Mouse (Mus musculus) heart, postnatal 0 days (tissue): Measurements from ENCODE around the gene D8Ertd738e. TPM values are rescaled to one million over a fixed set of nuclear protein-coding genes. Genes with fewer than 3 reads are reported as not detected.
"Not testable (repeated sequence)": the region's sequence is repeated elsewhere in the genome, so short reads cannot be mapped to it uniquely, and the experiment has no call there.

Source experiments
- ATAC-seq: fragments of 200-750 bp; cut with Nextera tagmentation; 2 replicates; pipeline ENCODE4 v1.8.0; 2017; ENCODE audit warnings: low read depth, moderate number of reproducible peaks, moderate library complexity; ENCODE audit not compliant: insufficient read depth
- DNase-seq: peaks from one replicate; pipeline ENCODE4 v3.0.0-alpha.2; 2016; ENCODE audit warnings: low spot score
- H3K27ac ChIP-seq: fragments of 300-500 bp; sonication (generic); 2 replicates; pipeline ENCODE4 v1.5.1; 2014; ENCODE audit warnings: low read depth, mild to moderate bottlenecking
- H3K27me3 ChIP-seq: fragments of 300-500 bp; sonication (generic); 2 replicates; pipeline ENCODE4 v1.6.1; 2014; ENCODE audit warnings: low read length, mixed read lengths; ENCODE audit not compliant: control insufficient read depth, insufficient read depth
- H3K36me3 ChIP-seq: fragments of 300-500 bp; sonication (generic); replicated peaks from 2 replicates; pipeline ENCODE4 v1.6.1; 2014; ENCODE audit warnings: low read length, mixed read lengths; ENCODE audit not compliant: control insufficient read depth, insufficient read depth
- H3K4me1 ChIP-seq: fragments of 300-500 bp; sonication (generic); 2 replicates; pipeline ENCODE4 v1.6.1; 2014; ENCODE audit warnings: antibody characterized with exemption; ENCODE audit not compliant: control insufficient read depth, insufficient read depth
- H3K4me2 ChIP-seq: fragments of 300-500 bp; sonication (generic); 2 replicates; pipeline ENCODE4 v1.6.1; 2014; ENCODE audit warnings: low read depth, mild to moderate bottlenecking, low read length, moderate library complexity
- H3K4me3 ChIP-seq: fragments of 300-500 bp; sonication (generic); 2 replicates; pipeline ENCODE4 v1.5.1; 2014; ENCODE audit warnings: low read depth, low read length
- H3K9ac ChIP-seq: fragments of 300-500 bp; sonication (generic); replicated peaks from 2 replicates; pipeline ENCODE4 v1.6.1; 2014; ENCODE audit warnings: low read depth, low read length, mixed read lengths
- H3K9me3 ChIP-seq: fragments of 300-500 bp; sonication (generic); replicated peaks from 2 replicates; pipeline ENCODE4 v1.6.1; 2016; ENCODE audit warnings: low read length; ENCODE audit not compliant: control insufficient read depth
- CTCF ChIP-seq: IDR thresholded peaks from 2 replicates; pipeline ENCODE4 v1.5.1; 2016; ENCODE audit warnings: antibody characterized with exemption, control low read depth, low read depth
- EP300 ChIP-seq: IDR thresholded peaks from 2 replicates; pipeline ENCODE4 v1.6.1; 2016; ENCODE audit warnings: antibody characterized with exemption, low read depth
- WGBS: fragments of 180-500 bp; shearing (Covaris S2); extraction: QIAGEN DNeasy Blood & Tissue Kit; methylation state at CpG from one replicate; pipeline ENCODE4 v1.1.7; 2014; 5-methylcytosine and 5-hydroxymethylcytosine counted together
- polyA plus RNA-seq: library from polyadenylated mRNA; unstranded; fragments of >200 nt; fragmentation: Nextera tagmentation; extraction: Ambion mirVana; gene quantifications from 2 replicates; pipeline ENCODE4 v1.2.1, GENCODE M21; 2015
- total RNA-seq: library from RNA; depleted of rRNA; stranded (reverse); fragments of >200 nt; gene quantifications from 2 replicates; pipeline ENCODE4 v1.2.3, GENCODE M21; 2014; ENCODE audit warnings: low replicate concordance

The D8Ertd738e gene
- total and polyA plus RNA-seq, 2 experiments from 2014 or later = 93.2 to 382 TPM

DNA sequence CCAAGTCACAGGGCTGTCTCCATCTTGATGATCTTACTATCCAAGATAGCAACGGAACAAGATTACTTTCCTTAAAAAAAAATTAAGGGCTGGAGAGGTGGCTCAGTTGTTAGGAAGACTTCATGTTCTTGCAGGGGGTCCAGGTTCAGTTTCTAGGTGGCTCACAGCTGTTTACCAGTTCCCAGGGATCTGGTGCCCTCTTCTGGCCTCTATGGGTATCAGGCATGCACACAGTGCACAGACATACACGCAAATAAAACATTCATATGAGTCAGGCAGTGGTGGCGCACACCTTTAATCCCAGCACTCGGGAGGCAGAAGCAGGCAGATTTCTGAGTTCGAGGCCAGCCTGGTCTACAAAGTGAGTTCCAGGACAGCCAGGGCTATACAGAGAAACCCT, 36.1 kb upstream of the D8Ertd738e start:
- H3K27ac ChIP-seq, H3K9me3 ChIP-seq, H3K4me1 ChIP-seq, H3K9ac ChIP-seq, H3K36me3 ChIP-seq, H3K4me2 ChIP-seq, H3K27me3 ChIP-seq, H3K4me3 ChIP-seq: not testable (repeated sequence)
- peak; percentile 73 for ATAC-seq
- peak; percentile 28 for DNase-seq
- TF ChIP-seq CTCF = peak; percentile 63
- 46% methylated on average over 5 of the region's 5 CpGs for WGBS

DNA sequence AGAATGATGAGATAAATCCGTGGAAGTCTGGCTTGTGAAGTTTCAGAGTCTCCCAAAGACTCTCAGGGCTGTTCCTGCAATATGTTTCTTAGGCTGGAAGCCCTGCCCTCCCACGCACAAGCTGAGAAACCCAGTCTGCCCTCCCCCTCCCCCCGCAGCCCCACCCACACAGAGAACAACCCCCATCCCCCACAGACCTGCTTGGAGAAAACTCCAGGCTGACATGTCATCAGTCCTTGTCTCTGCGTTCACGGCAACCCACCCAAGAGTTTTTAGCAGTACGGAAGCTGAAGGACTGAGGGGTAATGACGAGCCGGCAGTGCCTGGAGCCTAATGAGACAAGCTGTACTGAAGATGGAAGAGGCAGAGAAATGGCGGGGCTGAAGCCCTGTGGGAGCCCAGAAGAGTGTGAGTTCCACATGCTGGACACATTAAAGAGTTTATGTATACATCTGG, 35.1 kb upstream of the D8Ertd738e start:
- Histone ChIP-seq H3K4me1 (no peaks in the 10 kb centered on the region), H3K4me2 (peak overlapping the region; percentile 27; the same call in 1 of the 2 replicates), H3K9ac (no peak overlapping the region), H3K27me3 (no peaks in the 10 kb centered on the region), H3K27ac (no peak overlapping the region), H3K4me3 (no peak overlapping the region), H3K9me3 (no peaks in the 10 kb centered on the region), H3K36me3 (no peaks in the 10 kb centered on the region)
- TF ChIP-seq EP300 (no peak), CTCF (no peak)
- ATAC-seq (no peak), DNase-seq (peak; percentile 10)
- WGBS = 14% methylated on average over 9 of the region's 9 CpGs

DNA sequence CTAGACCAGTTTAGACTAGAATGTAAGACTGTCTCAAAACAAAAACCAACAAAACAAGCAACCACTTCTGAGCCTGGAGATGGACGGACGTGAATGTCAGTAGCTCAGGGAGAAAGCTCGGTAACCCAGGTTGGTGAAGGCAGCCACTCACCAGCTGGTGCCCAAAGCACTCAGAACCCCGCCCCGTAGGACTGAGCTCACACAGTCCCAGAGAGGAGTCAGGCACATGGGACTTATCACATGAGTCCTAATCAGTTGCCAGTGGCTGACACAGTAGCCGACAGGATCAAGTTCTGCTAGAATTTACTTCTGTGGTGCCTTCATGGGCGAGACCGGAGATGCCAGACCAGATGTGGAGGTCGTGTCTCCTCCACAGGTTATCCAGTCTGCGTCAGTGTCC, 31.3 kb upstream of the D8Ertd738e start:
- Histone ChIP-seq H3K4me3 (no peak overlapping the region), H3K9me3 (no peaks in the 10 kb centered on the region), H3K27ac (no peak overlapping the region), H3K4me1 (no peaks in the 10 kb centered on the region), H3K36me3 (no peaks in the 10 kb centered on the region), H3K9ac (no peak overlapping the region), H3K27me3 (no peaks in the 10 kb centered on the region), H3K4me2 (no peak overlapping the region)
- no peak for TF ChIP-seq EP300
- WGBS = 51% methylated on average over 10 of the region's 10 CpGs
- no peak; the same call in 1 of the 2 replicates for ATAC-seq
- DNase-seq = no peak

DNA sequence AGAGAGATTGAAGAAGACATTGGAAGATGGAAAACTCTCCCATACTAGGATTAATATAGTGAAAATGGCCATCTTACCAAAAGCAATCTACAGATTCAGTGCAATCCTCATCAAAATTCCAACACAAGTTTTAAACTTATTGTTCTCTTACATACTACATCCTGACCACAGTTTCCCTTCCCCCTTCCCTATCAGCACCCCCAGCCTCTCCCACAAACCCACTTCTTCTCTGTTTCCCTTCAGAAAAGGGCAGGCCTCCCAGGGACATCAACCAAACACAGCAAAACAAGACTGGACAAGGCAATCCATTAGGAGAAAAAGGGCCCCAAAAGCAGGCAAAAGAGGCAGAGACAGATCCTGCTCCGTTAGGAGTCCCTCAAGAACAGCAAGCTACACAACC, 26.9 kb upstream of the D8Ertd738e start:
- H3K36me3 ChIP-seq = no peaks in the 10 kb centered on the region
- no peaks in the 10 kb centered on the region for H3K27me3 ChIP-seq
- DNase-seq (no peak), ATAC-seq (no peak)
- no peaks in the 10 kb centered on the region for H3K9me3 ChIP-seq
- WGBS = 58% methylated on average over 1 of the region's 1 CpGs
- no peak overlapping the region for H3K27ac ChIP-seq
- TF ChIP-seq EP300 (no peak), CTCF (no peak)
- H3K9ac ChIP-seq = no peak overlapping the region
- no peak overlapping the region for H3K4me3 ChIP-seq
- no peaks in the 10 kb centered on the region for H3K4me1 ChIP-seq
- H3K4me2 ChIP-seq = no peak overlapping the region

DNA sequence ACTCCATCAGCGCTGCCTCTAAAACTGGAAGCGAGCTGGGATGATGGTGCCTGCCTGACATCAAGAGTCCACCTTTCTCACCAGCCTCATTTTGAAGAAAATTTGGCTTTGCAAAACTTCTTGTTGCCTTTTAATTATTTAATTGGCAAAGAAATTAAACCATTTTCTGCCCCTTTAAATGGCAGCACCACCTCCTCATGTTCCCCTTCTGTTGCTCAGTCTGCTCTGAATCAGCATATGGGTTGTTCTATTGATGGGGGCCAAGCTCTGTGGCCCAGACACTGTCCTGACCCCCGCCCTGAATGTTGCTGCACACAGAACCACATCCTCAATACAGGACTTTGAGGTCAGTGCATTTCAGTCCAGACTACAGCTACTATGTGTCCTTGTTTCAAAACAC, 24.4 kb upstream of the D8Ertd738e start:
- H3K4me2 ChIP-seq = no peak overlapping the region
- no peaks in the 10 kb centered on the region for H3K9me3 ChIP-seq
- H3K9ac ChIP-seq = no peak overlapping the region
- H3K4me1 ChIP-seq = peaks cover 7% of the 10 kb centered on the region
- no peaks in the 10 kb centered on the region for H3K36me3 ChIP-seq
- no peak for TF ChIP-seq EP300
- no peak for TF ChIP-seq CTCF
- no peak for ATAC-seq
- H3K4me3 ChIP-seq = no peak overlapping the region
- no peaks in the 10 kb centered on the region for H3K27me3 ChIP-seq
- 65% methylated on average over 3 of the region's 3 CpGs for WGBS
- H3K27ac ChIP-seq = no peak overlapping the region
- no peak for DNase-seq

DNA sequence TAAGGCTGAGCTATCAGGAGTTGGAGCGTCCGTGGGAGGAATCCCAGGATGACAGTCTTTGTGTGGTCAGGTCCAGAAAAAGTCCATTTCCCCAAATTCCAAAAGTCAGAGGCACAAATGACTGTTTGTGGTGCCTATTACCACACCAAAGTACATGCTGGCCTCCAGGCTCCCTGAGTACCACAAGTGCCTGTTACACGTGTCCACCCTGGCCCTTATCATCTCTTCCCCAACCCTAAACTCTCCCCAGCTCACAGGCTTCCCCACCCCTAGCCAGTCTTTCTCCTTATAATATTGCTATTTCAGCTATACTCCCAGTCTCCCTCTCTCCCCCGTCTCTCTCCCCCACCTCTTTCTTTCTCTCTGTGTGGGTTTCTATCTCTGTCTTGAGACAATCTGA, 22.8 kb upstream of the D8Ertd738e start:
- ATAC-seq (no peak), DNase-seq (no peak)
- H3K27me3 ChIP-seq = no peaks in the 10 kb centered on the region
- H3K4me3 ChIP-seq = no peak overlapping the region
- H3K9me3 ChIP-seq = no peaks in the 10 kb centered on the region
- H3K9ac ChIP-seq = no peak overlapping the region
- no peak for TF ChIP-seq EP300
- no peak for TF ChIP-seq CTCF
- H3K27ac ChIP-seq = no peak overlapping the region
- H3K4me1 ChIP-seq = peaks cover 7% of the 10 kb centered on the region
- H3K4me2 ChIP-seq = no peak overlapping the region
- no peaks in the 10 kb centered on the region for H3K36me3 ChIP-seq
- WGBS = 66% methylated on average over 4 of the region's 4 CpGs
